Mouse (Mus musculus) spleen, adult 2 months (tissue): ENCODE data around the gene Zfp658. TPM values are rescaled to one million over a fixed set of nuclear protein-coding genes. Genes with fewer than 3 reads are reported as not detected.

Experiments
- DNase-seq, 2 experiments: peaks; one replicate each; pipeline versions ENCODE4 v3.0.0 to v3.0.0-alpha.2; 2012 to 2021; ENCODE audit warnings: low spot score in 2 of 2, low read depth in 1 of 2
- H3K27ac ChIP-seq: fragments of 200-500 bp; 2 replicates; pipeline ENCODE4 v1.5.1; 2012; ENCODE audit warnings: low read length, inconsistent platforms; ENCODE audit not compliant: insufficient read depth
- H3K27me3 ChIP-seq: fragments of 200-500 bp; 2 replicates; pipeline ENCODE4 v1.6.1; 2012; ENCODE audit warnings: mild to moderate bottlenecking, moderate library complexity, low read length, inconsistent platforms; ENCODE audit not compliant: control insufficient read depth, insufficient read depth
- H3K36me3 ChIP-seq: fragments of 200-500 bp; 2 replicates; pipeline ENCODE4 v1.6.1; 2012; ENCODE audit warnings: mild to moderate bottlenecking, low read length, inconsistent platforms; ENCODE audit not compliant: control insufficient read depth, insufficient read depth
- H3K4me1 ChIP-seq: fragments of 200-500 bp; 2 replicates; pipeline ENCODE4 v1.6.1; 2011; ENCODE audit warnings: inconsistent platforms; ENCODE audit not compliant: control insufficient read depth, insufficient read depth, insufficient read length
- H3K4me3 ChIP-seq: fragments of 200-500 bp; 2 replicates; pipeline ENCODE4 v1.5.1; 2011; ENCODE audit warnings: mild to moderate bottlenecking, inconsistent platforms; ENCODE audit not compliant: insufficient read depth, insufficient read length; ENCODE audit errors: extremely low read depth
- CTCF ChIP-seq: fragments of 200-500 bp; IDR thresholded peaks from 2 replicates; pipeline ENCODE4 v1.5.1; 2011; ENCODE audit warnings: mild to moderate bottlenecking, inconsistent platforms; ENCODE audit not compliant: insufficient read depth, insufficient read length, insufficient replicate concordance; ENCODE audit errors: extremely low read depth
- POLR2A ChIP-seq: fragments of 200-500 bp; IDR thresholded peaks from 2 replicates; pipeline ENCODE4 v1.6.1; 2011; ENCODE audit warnings: low read depth, low read length, inconsistent platforms
- WGBS: fragments of 180-500 bp; shearing (Covaris S2); methylation state at CpG from one replicate; pipeline ENCODE4 v1.1.7; 2018; 5-methylcytosine and 5-hydroxymethylcytosine counted together
- polyA plus RNA-seq: library from polyadenylated mRNA; depleted of rRNA; stranded (reverse); fragments of >200 nt; gene quantifications from 2 replicates; pipeline ENCODE4 v1.2.3, GENCODE M21; 2012; rRNA removed

The Zfp658 gene
- 1.4 and 1.6 TPM in 2 replicates for polyA plus RNA-seq

GRCm38 (mm10) chr7:43562006-43562633, at the start of gene Zfp658:
Gene Zfp658, plus strand, starts transcription at chr7:43562256.
- under 1% methylated on average over 27 of the region's 27 CpGs for WGBS
- DNase-seq = peak; percentile 71 to 85
- TF ChIP-seq CTCF (no peak), POLR2A (peak; percentile 1; the same call in 1 of the 2 replicates)
- H3K4me1 ChIP-seq = peaks cover 7% of the 10 kb centered on the region; the same call in 1 of the 2 replicates
- peak within 1 kb of the TSS; percentile 76 for H3K27ac ChIP-seq
- H3K36me3 ChIP-seq = 0 out of 2 replicates have a peak, but pooled peaks cover 4% of the 10 kb centered on the region
- H3K4me3 ChIP-seq = peak within 1 kb of the TSS; percentile 58
- no peaks in the 10 kb centered on the region for H3K27me3 ChIP-seq

DNA sequence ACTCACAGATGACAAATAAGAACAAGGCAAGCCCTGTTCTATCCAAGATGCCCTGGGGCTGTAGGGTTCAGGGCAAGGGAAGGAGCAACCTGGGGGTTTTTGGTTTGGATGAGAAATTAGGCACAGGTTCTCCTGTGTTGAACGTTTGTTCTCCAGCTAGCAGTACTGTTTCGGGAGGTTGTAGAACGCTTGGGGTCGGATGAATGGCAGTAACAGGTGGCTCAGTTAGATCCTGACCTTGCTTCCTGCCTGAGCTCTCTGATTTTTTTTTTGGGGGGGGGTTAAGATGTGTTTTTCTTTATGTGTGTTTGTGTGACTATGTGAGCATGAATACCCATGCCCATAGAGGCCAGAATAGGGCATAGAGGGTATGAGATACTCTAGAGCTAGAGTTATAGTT, 49.5 kb upstream of the Zfp658 start:
- H3K27ac ChIP-seq = no peak overlapping the region
- H3K4me3 ChIP-seq = no peak overlapping the region
- no peaks in the 10 kb centered on the region for H3K36me3 ChIP-seq
- TF ChIP-seq CTCF = no peak
- no peak for TF ChIP-seq POLR2A
- H3K4me1 ChIP-seq = no peaks in the 10 kb centered on the region
- DNase-seq = no peak
- WGBS = 81% methylated on average over 4 of the region's 4 CpGs
- no peaks in the 10 kb centered on the region for H3K27me3 ChIP-seq

GRCm38 (mm10) chr7:43515076-43515475, 47.0 kb upstream of the Zfp658 start:
- WGBS = 94% methylated on average over 5 of the region's 5 CpGs
- no peak for DNase-seq

GRCm38 (mm10) chr7:43518341-43518740, 43.7 kb upstream of the Zfp658 start:
- 87% methylated on average over 15 of the region's 15 CpGs for WGBS
- TF ChIP-seq CTCF (no peak), POLR2A (no peak)
- Histone ChIP-seq H3K4me1 (no peaks in the 10 kb centered on the region), H3K27ac (no peak overlapping the region), H3K4me3 (no peak overlapping the region), H3K36me3 (no peaks in the 10 kb centered on the region), H3K27me3 (no peaks in the 10 kb centered on the region)
- DNase-seq = no peak

More at GRCm38 (mm10) chr7:43515076-43515475, 47.0 kb upstream of the Zfp658 start:
- TF ChIP-seq CTCF (no peak), POLR2A (no peak)
- no peaks in the 10 kb centered on the region for H3K27me3 ChIP-seq
- no peak overlapping the region for H3K27ac ChIP-seq
- no peaks in the 10 kb centered on the region for H3K4me1 ChIP-seq
- no peak overlapping the region for H3K4me3 ChIP-seq
- no peaks in the 10 kb centered on the region for H3K36me3 ChIP-seq

DNA sequence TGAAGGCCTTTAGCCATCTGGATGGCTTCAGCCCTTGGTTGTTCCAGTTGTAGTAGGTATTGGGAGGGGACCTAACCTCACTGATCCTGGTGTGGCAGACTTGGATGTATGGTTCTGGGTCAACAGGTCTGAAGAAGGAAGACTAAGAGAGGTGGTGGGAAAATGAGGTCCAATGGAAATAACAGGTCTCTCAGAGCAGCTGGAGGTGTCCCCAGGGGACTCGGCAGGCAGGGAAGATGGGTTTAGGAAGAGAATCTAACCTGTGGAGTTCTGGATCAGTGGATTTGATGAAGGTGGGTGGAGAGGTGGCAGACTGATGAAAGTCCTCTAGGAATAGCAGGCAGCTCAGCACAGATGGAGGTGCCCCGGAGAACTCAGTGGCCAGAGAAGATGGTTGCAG, 39.3 kb upstream of the Zfp658 start:
- H3K36me3 ChIP-seq = no peaks in the 10 kb centered on the region
- H3K4me1 ChIP-seq = no peaks in the 10 kb centered on the region
- 96% methylated on average over 2 of the region's 2 CpGs for WGBS
- TF ChIP-seq POLR2A = no peak
- TF ChIP-seq CTCF = no peak
- H3K27ac ChIP-seq = no peak overlapping the region
- H3K4me3 ChIP-seq = no peak overlapping the region
- DNase-seq = no peak
- H3K27me3 ChIP-seq = no peaks in the 10 kb centered on the region

DNA sequence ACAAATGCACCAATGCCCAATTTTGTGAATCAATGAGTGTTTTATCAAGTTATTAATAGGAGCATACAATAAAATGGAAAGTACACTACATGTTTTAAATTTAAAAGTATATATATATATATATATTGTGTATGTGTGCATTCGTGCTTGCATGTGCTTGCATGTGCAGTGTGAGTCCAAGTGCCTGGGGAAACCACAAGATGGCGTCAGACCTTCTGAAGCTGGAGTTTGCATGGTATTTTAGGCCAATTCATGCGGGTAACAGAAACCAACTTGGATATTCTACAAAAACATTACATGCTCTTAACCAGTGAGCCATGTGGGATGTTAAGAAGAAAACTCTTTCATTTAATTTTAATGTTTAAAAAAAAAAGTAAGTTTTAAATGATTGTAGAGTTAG, 36.7 kb upstream of the Zfp658 start:
- Histone ChIP-seq H3K36me3 (no peaks in the 10 kb centered on the region), H3K4me3 (no peak overlapping the region), H3K27me3 (no peaks in the 10 kb centered on the region), H3K4me1 (no peaks in the 10 kb centered on the region), H3K27ac (no peak overlapping the region)
- DNase-seq = no peak
- 37% methylated on average over 3 of the region's 3 CpGs for WGBS
- no peak for TF ChIP-seq POLR2A
- peak; percentile 15; the same call in 1 of the 2 replicates for TF ChIP-seq CTCF

- no peak overlapping the region for H3K27ac ChIP-seq
- H3K4me1 ChIP-seq = no peaks in the 10 kb centered on the region
- H3K36me3 ChIP-seq = no peaks in the 10 kb centered on the region
- H3K4me3 ChIP-seq = no peak overlapping the region
- WGBS = 36% methylated on average over 8 of the region's 8 CpGs
- no peak for DNase-seq
- TF ChIP-seq CTCF (no peak), POLR2A (no peak)
- no peaks in the 10 kb centered on the region for H3K27me3 ChIP-seq
Measured at GRCm38 (mm10) chr7:43530216-43530785, 31.8 kb upstream of the Zfp658 start.
